Mouse (Mus musculus): ENCODE data around the gene Ten1.

GRCm38 (mm10) chr11:116201151-116201550, 2.5 kb downstream of the Ten1 start:
- no peak for TF ChIP-seq POLR2A (IDR thresholded peaks at IDR 0.05; ENCODE audit: low read depth, low read length)
- no peak for TF ChIP-seq CTCF (IDR thresholded peaks at IDR 0.05; ENCODE audit: extremely low read depth, insufficient read length, insufficient replicate concordance, low read depth, low read length)

Data from small intestine, adult 2 months (tissue).